Mouse (Mus musculus): ENCODE measurements around the gene Tas2r135. TPM values are rescaled to one million over a fixed set of nuclear protein-coding genes. Genes with fewer than 3 reads are reported as not detected.

Gene Tas2r135
- total and polyA plus RNA-seq, 2 experiments from 2014 or later: not detected

DNA sequence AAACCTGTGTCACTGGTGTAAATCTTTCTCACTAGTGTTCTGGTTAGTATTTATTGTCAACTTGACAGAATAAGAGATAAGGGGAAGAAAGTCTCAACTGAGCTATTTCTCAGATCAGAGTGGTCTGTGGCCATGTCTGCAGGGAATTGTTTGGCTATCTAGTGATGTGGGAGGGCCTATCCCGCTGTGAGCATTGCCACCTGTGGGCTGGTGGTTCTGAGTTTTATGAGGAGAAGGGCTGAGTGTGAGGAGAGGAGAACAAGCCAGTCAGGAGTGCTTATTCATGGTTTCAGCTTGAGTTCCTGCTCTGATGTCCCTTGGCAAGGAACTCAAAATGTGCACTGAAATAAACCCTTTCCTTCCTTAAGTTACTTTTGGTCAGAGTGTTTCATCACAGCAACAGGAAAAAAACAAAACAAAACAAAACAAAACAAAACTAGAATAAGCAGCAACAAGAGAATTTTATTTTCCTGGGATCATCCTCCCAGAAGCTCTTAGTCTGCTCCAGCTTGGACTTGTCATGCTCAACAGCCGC lies 13.4 kb upstream of the Tas2r135 start:
- no peak overlapping the region for H3K4me3 ChIP-seq (ENCODE audit: low read length)
- DNase-seq (ENCODE audit: low spot score) (no peak), ATAC-seq (no peak)
- no peak for TF ChIP-seq CTCF (IDR thresholded peaks at IDR 0.05; ENCODE audit: low read depth)
- WGBS: 51% methylated on average over 2 of the region's 2 CpGs
- H3K9me3 ChIP-seq (ENCODE audit: low read length): no peaks in the 10 kb centered on the region
- H3K27ac ChIP-seq: no peak overlapping the region
- H3K4me2 ChIP-seq (ENCODE audit: low read depth, low read length): no peak overlapping the region
- H3K36me3 ChIP-seq (ENCODE audit: insufficient read depth, low read length): no peaks in the 10 kb centered on the region
- no peaks in the 10 kb centered on the region for H3K4me1 ChIP-seq (ENCODE audit: insufficient read depth, low read length)
- no peak overlapping the region for H3K9ac ChIP-seq (replicated peaks; ENCODE audit: low read length)
- no peaks in the 10 kb centered on the region for H3K27me3 ChIP-seq (ENCODE audit: insufficient read depth, low read length)

DNA sequence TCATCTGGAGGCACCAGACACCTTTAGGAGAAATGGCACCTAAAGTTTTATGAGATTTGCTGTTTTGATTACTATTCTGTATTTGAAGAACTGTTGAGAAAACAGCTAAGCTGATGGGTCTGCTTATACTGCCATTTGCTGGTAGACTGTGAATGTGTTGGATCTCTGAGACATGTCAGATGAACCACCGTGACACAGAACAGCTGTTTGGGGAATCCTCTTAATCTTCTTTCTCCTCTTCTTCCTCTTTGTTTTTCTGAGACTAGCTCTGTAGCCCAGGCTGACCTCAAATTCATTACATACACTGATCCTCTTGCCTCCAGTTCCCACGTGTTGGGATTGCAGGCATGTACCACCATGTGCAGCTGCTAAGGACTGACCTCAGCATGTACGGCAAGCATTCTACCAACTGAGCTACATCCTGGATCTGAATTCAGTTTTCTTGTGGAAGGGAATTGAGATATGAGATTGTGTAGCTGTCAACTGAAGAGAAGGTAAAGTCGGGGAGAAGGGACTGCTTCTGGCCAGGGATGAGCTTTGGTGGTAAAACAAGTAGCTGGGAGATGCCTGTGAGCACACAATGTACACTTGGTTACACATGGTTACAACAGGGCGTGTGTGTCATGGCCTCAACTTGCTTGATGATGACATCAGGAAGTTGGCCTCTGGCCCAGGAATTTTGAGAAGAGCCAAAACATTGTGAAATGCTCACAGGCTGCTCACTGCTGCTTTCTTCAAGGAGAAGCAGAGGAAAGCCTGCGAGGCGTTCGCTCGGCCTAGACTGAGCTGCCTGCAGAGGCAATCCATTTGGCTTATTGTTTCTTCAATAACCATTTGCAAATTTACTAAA lies 9.0 kb upstream of the Tas2r135 start:
- 55% methylated on average over 9 of the region's 9 CpGs for whole genome bisulfite sequencing
- Histone ChIP-seq H3K27ac (no peak overlapping the region), H3K27me3 (ENCODE audit: insufficient read depth, low read length) (no peaks in the 10 kb centered on the region), H3K9me3 (ENCODE audit: low read length) (no peaks in the 10 kb centered on the region), H3K4me1 (ENCODE audit: insufficient read depth, low read length) (no peaks in the 10 kb centered on the region), H3K36me3 (ENCODE audit: insufficient read depth, low read length) (no peaks in the 10 kb centered on the region), H3K9ac (replicated peaks; ENCODE audit: low read length) (no peak overlapping the region), H3K4me2 (ENCODE audit: low read depth, low read length) (no peak overlapping the region), H3K4me3 (ENCODE audit: low read length) (no peak overlapping the region)
- peak; percentile 55; the same call in 1 of the 2 replicates for ATAC-seq
- no peak for TF ChIP-seq CTCF (IDR thresholded peaks at IDR 0.05; ENCODE audit: low read depth)
- DNase-seq (ENCODE audit: low spot score): peak; percentile 52

DNA sequence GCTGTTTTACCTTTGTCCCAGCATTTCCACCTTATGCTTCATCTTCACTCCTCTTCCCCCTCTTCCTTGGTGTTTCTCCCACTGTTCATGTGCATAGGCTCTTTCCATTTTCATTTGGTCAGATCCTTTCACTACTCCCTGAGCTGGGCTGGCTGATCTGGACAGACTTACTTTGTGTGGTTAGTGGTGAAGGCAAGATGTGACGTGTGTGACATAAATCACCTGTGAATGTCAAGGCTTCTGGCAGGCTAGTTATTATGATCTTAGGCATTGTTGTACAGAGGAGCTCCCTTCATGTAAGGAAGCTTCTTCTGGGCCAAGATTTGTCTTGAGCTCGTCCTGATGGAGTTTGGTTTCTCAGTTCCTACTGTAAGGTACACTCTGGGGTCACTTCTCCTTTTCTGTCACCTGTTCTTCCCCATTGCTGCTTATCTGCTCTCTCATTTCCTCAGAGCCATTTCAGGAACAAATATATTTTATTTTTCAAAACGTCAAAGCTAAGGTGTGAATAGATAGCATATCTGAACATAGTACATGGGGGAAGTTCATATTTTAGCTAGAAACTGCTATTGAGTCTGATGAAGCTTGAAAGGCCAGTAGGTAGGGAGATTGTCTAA lies 8.1 kb upstream of the Tas2r135 start:
- Histone ChIP-seq H3K9ac (replicated peaks; ENCODE audit: low read length) (no peak overlapping the region), H3K4me2 (ENCODE audit: low read depth, low read length) (no peak overlapping the region), H3K4me3 (ENCODE audit: low read length) (no peak overlapping the region), H3K27ac (no peak overlapping the region), H3K9me3 (ENCODE audit: low read length) (no peaks in the 10 kb centered on the region), H3K36me3 (ENCODE audit: insufficient read depth, low read length) (no peaks in the 10 kb centered on the region), H3K27me3 (ENCODE audit: insufficient read depth, low read length) (no peaks in the 10 kb centered on the region), H3K4me1 (ENCODE audit: insufficient read depth, low read length) (no peaks in the 10 kb centered on the region)
- no peak for DNase-seq (ENCODE audit: low spot score)
- TF ChIP-seq CTCF (IDR thresholded peaks at IDR 0.05; ENCODE audit: low read depth): no peak
- WGBS: 80% methylated on average over 3 of the region's 3 CpGs
- ATAC-seq: no peak

DNA sequence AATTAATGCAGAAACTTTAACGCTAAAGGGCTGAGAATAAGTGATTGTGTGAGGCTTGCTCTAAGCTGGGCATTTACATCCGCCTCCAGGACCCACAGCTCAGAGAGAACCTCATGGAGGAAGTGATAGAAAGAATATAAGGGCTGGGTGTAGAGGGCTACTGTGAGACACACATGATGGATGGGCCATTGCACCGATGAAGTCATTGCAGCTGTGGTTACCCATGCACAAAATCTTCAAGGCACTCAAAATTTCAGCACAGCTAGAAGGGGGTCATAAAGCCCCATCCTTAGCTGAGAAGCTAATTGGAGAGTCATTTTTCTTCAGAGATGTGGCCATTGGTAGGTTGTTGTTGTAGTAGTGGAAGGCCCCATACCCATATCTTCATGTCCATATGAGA lies 6.9 kb upstream of the Tas2r135 start:
- no peaks in the 10 kb centered on the region for H3K9me3 ChIP-seq (ENCODE audit: low read length)
- no peak for DNase-seq (ENCODE audit: low spot score)
- TF ChIP-seq CTCF (IDR thresholded peaks at IDR 0.05; ENCODE audit: low read depth): no peak
- no peak overlapping the region for H3K4me3 ChIP-seq (ENCODE audit: low read length)
- no peak overlapping the region for H3K27ac ChIP-seq
- H3K4me1 ChIP-seq (ENCODE audit: insufficient read depth, low read length): no peaks in the 10 kb centered on the region
- H3K36me3 ChIP-seq (ENCODE audit: insufficient read depth, low read length): no peaks in the 10 kb centered on the region
- no peak overlapping the region for H3K4me2 ChIP-seq (ENCODE audit: low read depth, low read length)
- 81% methylated on average over 3 of the region's 3 CpGs for WGBS
- no peak overlapping the region for H3K9ac ChIP-seq (replicated peaks; ENCODE audit: low read length)
- no peaks in the 10 kb centered on the region for H3K27me3 ChIP-seq (ENCODE audit: insufficient read depth, low read length)
- no peak for ATAC-seq

DNA sequence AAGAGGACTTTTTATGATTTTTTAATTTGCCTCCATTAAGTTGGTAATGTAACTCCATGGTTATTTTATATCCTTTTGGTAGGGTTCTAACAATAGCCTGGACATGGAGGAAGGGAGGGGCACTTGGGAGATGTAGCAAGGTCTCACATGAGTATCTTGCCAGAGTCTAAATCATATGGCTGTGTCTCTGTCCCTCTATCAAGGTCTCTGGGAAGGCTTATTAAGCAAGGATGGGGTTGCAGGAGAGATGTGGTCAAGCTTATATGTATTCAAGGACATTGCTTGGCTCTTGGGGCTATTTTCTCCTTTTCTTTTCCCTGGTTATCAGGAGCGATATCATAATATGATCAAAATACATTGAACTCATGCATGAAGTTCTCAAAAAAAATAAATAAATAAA lies 6.2 kb upstream of the Tas2r135 start:
- Histone ChIP-seq H3K4me1 (ENCODE audit: insufficient read depth, low read length) (no peaks in the 10 kb centered on the region), H3K4me2 (ENCODE audit: low read depth, low read length) (no peak overlapping the region), H3K9ac (replicated peaks; ENCODE audit: low read length) (no peak overlapping the region), H3K9me3 (ENCODE audit: low read length) (no peaks in the 10 kb centered on the region), H3K27me3 (ENCODE audit: insufficient read depth, low read length) (no peaks in the 10 kb centered on the region), H3K4me3 (ENCODE audit: low read length) (no peak overlapping the region), H3K27ac (no peak overlapping the region), H3K36me3 (ENCODE audit: insufficient read depth, low read length) (no peaks in the 10 kb centered on the region)
- no peak for DNase-seq (ENCODE audit: low spot score)
- TF ChIP-seq CTCF (IDR thresholded peaks at IDR 0.05; ENCODE audit: low read depth): no peak
- no peak for ATAC-seq
- 94% methylated on average over 1 of the region's 1 CpGs for WGBS

DNA sequence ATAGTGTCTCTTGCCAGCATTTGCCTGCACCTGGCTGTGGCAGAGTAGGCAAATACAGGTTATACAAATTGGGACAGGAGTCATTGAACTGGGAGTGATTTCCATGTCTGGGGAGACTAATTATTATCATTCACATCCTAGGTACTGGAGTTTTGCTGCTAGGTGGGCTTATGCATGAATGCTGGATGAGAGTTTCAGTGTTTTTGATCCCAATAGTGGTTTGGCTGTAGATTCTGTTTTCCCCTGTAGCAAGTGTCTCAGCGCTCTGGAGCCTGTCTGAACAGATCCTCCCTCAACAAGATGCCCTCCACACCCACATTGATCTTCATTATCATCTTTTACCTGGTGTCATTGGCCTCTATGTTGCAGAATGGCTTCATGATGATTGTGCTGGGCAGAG lies 5.3 kb upstream of the Tas2r135 start, which contains the start of gene Tas2r143:
Gene Tas2r143 (plus strand): TSS at position 301 of the 400 bp plus-strand sequence.
- H3K9ac ChIP-seq (replicated peaks; ENCODE audit: low read length): no peak within 1 kb of the TSS
- no peak for TF ChIP-seq CTCF (IDR thresholded peaks at IDR 0.05; ENCODE audit: low read depth)
- DNase-seq (ENCODE audit: low spot score) (no peak), ATAC-seq (no peak)
- no peak within 1 kb of the TSS for H3K4me2 ChIP-seq (ENCODE audit: low read depth, low read length)
- 82% methylated on average over 1 of the region's 1 CpGs for WGBS
- H3K27me3 ChIP-seq (ENCODE audit: insufficient read depth, low read length): no peaks in the 10 kb centered on the region
- no peak within 1 kb of the TSS for H3K27ac ChIP-seq
- H3K36me3 ChIP-seq (ENCODE audit: insufficient read depth, low read length): no peaks in the 10 kb centered on the region
- no peaks in the 10 kb centered on the region for H3K9me3 ChIP-seq (ENCODE audit: low read length)
- no peak within 1 kb of the TSS for H3K4me3 ChIP-seq (ENCODE audit: low read length)
- no peaks in the 10 kb centered on the region for H3K4me1 ChIP-seq (ENCODE audit: insufficient read depth, low read length)
